Comparison of ENCODE assay signal across 15 mouse cellular contexts in the genomic region with DNA sequence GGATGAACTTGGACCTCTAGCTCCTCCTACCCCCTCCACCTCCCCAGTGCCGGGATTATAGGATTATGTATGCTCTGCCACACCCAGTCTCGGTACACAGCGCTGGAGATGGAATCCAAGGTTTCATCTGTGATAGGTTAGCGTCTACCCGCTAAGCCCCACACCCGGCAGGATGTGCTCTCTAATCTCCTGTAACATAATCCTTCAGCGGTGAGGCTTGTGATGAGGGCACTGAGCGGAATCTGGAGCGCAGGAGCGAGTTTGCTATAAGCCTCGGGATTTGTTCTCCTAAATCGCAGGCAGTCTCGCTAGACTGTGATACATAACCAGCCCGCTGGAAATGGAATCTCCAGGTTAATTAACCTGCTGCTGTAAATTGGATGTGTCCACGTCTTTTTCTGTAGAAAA. TPM values are rescaled to one million over a fixed set of nuclear protein-coding genes. Genes with fewer than 3 reads are reported as not detected.
DNase-seq lines count a peak whose midpoint lies in the region; ATAC-seq and TF ChIP-seq lines count a peak whose summit lies in the region.
"Had no signal": no experiment of that assay in that cellular context is flagged by ENCODE, and none has a peak within 500 bp of the region (broad histone marks: within the 10 kb centered on the region; RNA-seq: fewer than 3 reads in every experiment).

No protein-coding gene starts in this region.

- ATAC-seq in heart, embryonic 13.5 days (ENCODE audit: extremely low read depth, insufficient number of reproducible peaks, low FRiP score, low TSS enrichment), result no peak
- no peak for ATAC-seq in midbrain, postnatal 0 days (ENCODE audit: low FRiP score)

- peaks cover 41% of the 10 kb centered on the region for H3K27me3 ChIP-seq in heart, embryonic 13.5 days (replicated peaks)
- H3K27me3 ChIP-seq in midbrain, postnatal 0 days (ENCODE audit: insufficient read depth, low read length), result no peaks in the 10 kb centered on the region; the same call in 1 of the 2 replicates

- no peak for DNase-seq in heart, postnatal 14 days
- DNase-seq in embryo, embryonic 10.5 days (ENCODE audit: low spot score), result peak; percentile 58
- DNase-seq in forelimb bud, embryonic 11.5 days (ENCODE audit: low read depth, low spot score), result peak; percentile 29
- peak; percentile 68 for DNase-seq in midbrain, postnatal 0 days (ENCODE audit: low spot score)
- DNase-seq in lung, adult 18-20 months, result no peak
- no peak for DNase-seq in layer of hippocampus, adult 2 months (ENCODE audit: low spot score in 2 of 2)
- DNase-seq: adrenal gland, postnatal 14 days; cerebellum, postnatal 36 days; gastrocnemius, adult 2 months; layer of hippocampus, adult 9-11 months; liver, embryonic 13.5 days; lung, postnatal 14 days; thymus, adult 18-20 months had no signal

- H3K9ac ChIP-seq in heart, embryonic 13.5 days, result no peak overlapping the region
- H3K9ac ChIP-seq in midbrain, postnatal 0 days (replicated peaks; ENCODE audit: low read length, poor library complexity, severe bottlenecking), result no peak overlapping the region
- H3K9ac ChIP-seq: liver, embryonic 13.5 days had no signal

- H3K4me2 ChIP-seq in heart, embryonic 13.5 days, result peak overlapping the region; percentile 30; the same call in 1 of the 2 replicates
- no peak overlapping the region for H3K4me2 ChIP-seq in midbrain, postnatal 0 days (ENCODE audit: low read depth, low read length, poor library complexity, severe bottlenecking)
- H3K4me2 ChIP-seq: heart, embryonic 11.5 days; liver, embryonic 13.5 days had no signal

- intact Hi-C loops in heart, postnatal 14 days (cut with DNase I), result no loop called here

- no peaks in the 10 kb centered on the region for H3K36me3 ChIP-seq in heart, embryonic 13.5 days
- H3K36me3 ChIP-seq in midbrain, postnatal 0 days (ENCODE audit: insufficient read depth, low read length), result no peaks in the 10 kb centered on the region
- H3K36me3 ChIP-seq: liver, embryonic 13.5 days had no signal

- no peaks in the 10 kb centered on the region for H3K9me3 ChIP-seq in heart, embryonic 13.5 days
- no peaks in the 10 kb centered on the region for H3K9me3 ChIP-seq in midbrain, postnatal 0 days (ENCODE audit: low read length)
- H3K9me3 ChIP-seq: liver, embryonic 13.5 days had no signal

- H3K27ac ChIP-seq in heart, embryonic 13.5 days (replicated peaks), result no peak overlapping the region
- no peak overlapping the region for H3K27ac ChIP-seq in midbrain, postnatal 0 days (ENCODE audit: low read depth, low read length)
- no peak overlapping the region for H3K27ac ChIP-seq in layer of hippocampus, adult 2 months
- H3K27ac ChIP-seq: gastrocnemius, adult 2 months; liver, embryonic 13.5 days had no signal

- TF ChIP-seq CTCF in midbrain, postnatal 0 days (IDR thresholded peaks at IDR 0.05), result no peak
- TF ChIP-seq CTCF in layer of hippocampus, adult 2 months (conservative IDR thresholded peaks at IDR 0.05), result no peak

- H3K4me1 ChIP-seq in heart, embryonic 13.5 days, result peaks cover 8% of the 10 kb centered on the region
- H3K4me1 ChIP-seq in midbrain, postnatal 0 days (ENCODE audit: insufficient read depth, low read length), result peaks cover 4% of the 10 kb centered on the region; the same call in 1 of the 2 replicates

- 19% methylated on average over 15 of the region's 15 CpGs for WGBS in heart, embryonic 13.5 days
- 7% methylated on average over 15 of the region's 15 CpGs for WGBS in midbrain, postnatal 0 days

- no peak overlapping the region; the same call in 1 of the 2 replicates for H3K4me3 ChIP-seq in heart, embryonic 13.5 days
- no peak overlapping the region for H3K4me3 ChIP-seq in midbrain, postnatal 0 days (ENCODE audit: low read depth, low read length)
- no peak overlapping the region for H3K4me3 ChIP-seq in layer of hippocampus, adult 2 months
- H3K4me3 ChIP-seq: gastrocnemius, adult 2 months; liver, embryonic 13.5 days had no signal

RNA-seq across cellular contexts. Expression of a gene that starts 4.2 kb away (rescaled TPM):
- polyA plus RNA-seq in heart, embryonic 13.5 days (2015; fragmentation: Nextera tagmentation; extraction: Ambion mirVana), result 67.0 and 69.5 TPM in 2 replicates
- total RNA-seq in heart, postnatal 14 days (2021), result 100 to 1,000 TPM; 367 to 392 TPM
- 255 and 261 TPM in 2 replicates for total RNA-seq in midbrain, postnatal 0 days (2014; rRNA removed)
- polyA plus RNA-seq in midbrain, postnatal 0 days (2015; fragmentation: Nextera tagmentation; extraction: Ambion mirVana), result 149 and 150 TPM in 2 replicates
- total RNA-seq in layer of hippocampus, adult 2 months (2021), result 100 to 1,000 TPM; 245 to 254 TPM

RNA-seq across cellular contexts. Expression of a gene that starts 25.7 kb away (rescaled TPM):
- polyA plus RNA-seq in heart, embryonic 13.5 days (2015; fragmentation: Nextera tagmentation; extraction: Ambion mirVana), result 291 and 314 TPM in 2 replicates
- total RNA-seq in heart, postnatal 14 days (2021), result 10 to 100 TPM; 65.7 to 69.2 TPM
- total RNA-seq in midbrain, postnatal 0 days (2014; rRNA removed), result 203 and 215 TPM in 2 replicates
- 207 and 220 TPM in 2 replicates for polyA plus RNA-seq in midbrain, postnatal 0 days (2015; fragmentation: Nextera tagmentation; extraction: Ambion mirVana)
- total RNA-seq in layer of hippocampus, adult 2 months (2021), result 10 to 100 TPM; 93.1 to 93.5 TPM

RNA-seq across cellular contexts. Expression of a gene that starts 37.5 kb away (rescaled TPM):
- 13.5 and 14.3 TPM in 2 replicates for polyA plus RNA-seq in heart, embryonic 13.5 days (2015; fragmentation: Nextera tagmentation; extraction: Ambion mirVana)
- total RNA-seq in heart, postnatal 14 days (2021), result 1 to 10 TPM; 2.1 to 2.2 TPM
- 9.1 and 9.6 TPM in 2 replicates for total RNA-seq in midbrain, postnatal 0 days (2014; rRNA removed)
- 9.2 and 12.2 TPM in 2 replicates for polyA plus RNA-seq in midbrain, postnatal 0 days (2015; fragmentation: Nextera tagmentation; extraction: Ambion mirVana)
- 1 to 10 TPM; 1.9 to 3.2 TPM for total RNA-seq in layer of hippocampus, adult 2 months (2021)

Comparison
In these comparisons a context has a peak if more than half of its experiments do, and no peak if none do; other contexts are left out.
1. DNase-seq: peak in embryo, embryonic 10.5 days (single experiment), forelimb bud, embryonic 11.5 days (single experiment) and midbrain, postnatal 0 days (single experiment); none in heart, postnatal 14 days (0 of 2), lung, adult 18-20 months (0 of 2) and layer of hippocampus, adult 2 months (0 of 2).